Mouse (Mus musculus) small intestine, adult 2 months (tissue): ENCODE results near the gene Klk1b3.

ENCODE experiments used
- CTCF ChIP-seq: fragments of 200-500 bp; IDR thresholded peaks from 2 replicates; pipeline ENCODE4 v1.5.1; 2012; ENCODE audit warnings: low read depth, mild to moderate bottlenecking, control low read depth, inconsistent platforms, low read length, moderate library complexity, mixed read lengths; ENCODE audit not compliant: insufficient replicate concordance, insufficient read length; ENCODE audit errors: extremely low read depth
- POLR2A ChIP-seq: fragments of 200-500 bp; IDR thresholded peaks from 2 replicates; pipeline ENCODE4 v1.6.1; 2012; ENCODE audit warnings: low read depth, mild to moderate bottlenecking, control low read depth, inconsistent platforms, low read length, moderate library complexity

DNA sequence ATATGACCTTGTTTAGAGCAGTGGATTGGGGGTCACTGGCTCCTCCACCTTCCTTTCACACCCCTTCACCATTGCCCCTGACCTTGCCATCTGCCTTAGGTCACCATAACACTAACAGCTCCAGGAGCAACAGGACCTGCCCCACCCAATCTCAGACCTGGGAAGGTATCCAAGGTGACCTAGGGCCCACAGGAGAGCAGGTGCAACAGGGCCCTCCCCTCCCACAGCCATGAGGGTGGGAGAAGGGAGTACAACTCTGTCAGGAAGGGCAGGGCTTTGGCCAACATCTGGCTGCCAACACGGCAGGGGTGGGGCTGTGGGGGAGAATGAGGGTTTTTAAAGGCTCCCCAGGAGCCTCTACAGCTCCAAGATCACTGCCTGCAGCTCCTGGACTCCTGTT is 27.1 kb downstream of the Klk1b3 start, which contains the start of gene Klk1:
- TF ChIP-seq CTCF (no peak), POLR2A (no peak)
